8 mouse cellular contexts compared by ENCODE assay signal in genomic region chr11:64435546-64436411, GRCm38 (mm10). TPM values are rescaled to one million over a fixed set of nuclear protein-coding genes. Genes with fewer than 3 reads are reported as not detected.
DNase-seq lines count a peak whose midpoint lies in the region; ATAC-seq and TF ChIP-seq lines count a peak whose summit lies in the region.

No protein-coding gene starts in this region.

- peaks cover 47% of the 10 kb centered on the region for H3K27me3 ChIP-seq in embryonic facial prominence, embryonic 10.5 days (replicated peaks; ENCODE audit: low read depth, poor library complexity, severe bottlenecking)
- H3K27me3 ChIP-seq in heart, embryonic 11.5 days (ENCODE audit: control insufficient read depth, insufficient read depth, low read length): peaks cover 30% of the 10 kb centered on the region
- no peaks in the 10 kb centered on the region; the same call in 1 of the 2 replicates for H3K27me3 ChIP-seq in neural tube, embryonic 14.5 days (ENCODE audit: control insufficient read depth, insufficient read depth, low read length)

- H3K4me2 ChIP-seq in heart, embryonic 11.5 days: peak overlapping the region; percentile 99
- H3K4me2 ChIP-seq in neural tube, embryonic 14.5 days (ENCODE audit: low read depth, low read length): peak overlapping the region; percentile 99

- no peak for TF ChIP-seq POLR2A in lung, adult 2 months (IDR thresholded peaks at IDR 0.05; ENCODE audit: borderline replicate concordance, extremely low read depth, low read depth, low read length)

- under 1% methylated on average over 81 of the region's 81 CpGs for WGBS in embryonic facial prominence, embryonic 10.5 days
- 0% methylated on average over 79 of the region's 81 CpGs for WGBS in heart, embryonic 11.5 days (ENCODE audit: insufficient replicate concordance)
- WGBS in lung, adult 2 months: under 1% methylated on average over 81 of the region's 81 CpGs
- WGBS in neural tube, embryonic 14.5 days: under 1% methylated on average over 81 of the region's 81 CpGs

- peak overlapping the region; percentile 75 for H3K4me3 ChIP-seq in embryonic facial prominence, embryonic 10.5 days
- peak overlapping the region; percentile 69 for H3K4me3 ChIP-seq in heart, embryonic 11.5 days (ENCODE audit: low read depth, low read length)
- H3K4me3 ChIP-seq in lung, adult 2 months (replicated peaks; ENCODE audit: extremely low read depth, low read depth, low read length): peak overlapping the region; percentile 53
- peak overlapping the region; percentile 55 for H3K4me3 ChIP-seq in neural tube, embryonic 14.5 days (ENCODE audit: low read depth, low read length)

- TF ChIP-seq CTCF in lung, adult 2 months (IDR thresholded peaks at IDR 0.05; ENCODE audit: insufficient read depth, low read length): no peak

- DNase-seq in spleen, postnatal 10 days (ENCODE audit: low spot score in 2 of 2): peak; percentile 4 to 12
- no peak for DNase-seq in spleen, postnatal 14 days (ENCODE audit: low spot score in 2 of 2)
- peak; percentile 75 for DNase-seq in embryonic facial prominence, embryonic 10.5 days (ENCODE audit: low spot score)
- peak; percentile 5 for DNase-seq in kidney, adult 9 months
- DNase-seq in lung, adult 2 months: peak; percentile 35

- H3K4me1 ChIP-seq in embryonic facial prominence, embryonic 10.5 days: peaks cover 39% of the 10 kb centered on the region
- peaks cover 4% of the 10 kb centered on the region; the same call in 1 of the 2 replicates for H3K4me1 ChIP-seq in heart, embryonic 11.5 days (ENCODE audit: control insufficient read depth, insufficient read depth, low read length)
- H3K4me1 ChIP-seq in lung, adult 2 months (ENCODE audit: control insufficient read depth, insufficient read depth, low read length): peaks cover 2% of the 10 kb centered on the region; the same call in 1 of the 2 replicates
- H3K4me1 ChIP-seq in neural tube, embryonic 14.5 days (ENCODE audit: control insufficient read depth, insufficient read depth, low read length): 0 out of 2 replicates have a peak, but pooled peaks cover 5% of the 10 kb centered on the region

- H3K9ac ChIP-seq in heart, embryonic 11.5 days (ENCODE audit: low read depth, low read length): peak overlapping the region; percentile 80
- H3K9ac ChIP-seq in neural tube, embryonic 14.5 days (replicated peaks; ENCODE audit: low read depth, low read length): peak overlapping the region; percentile 69

- H3K36me3 ChIP-seq in embryonic facial prominence, embryonic 10.5 days (replicated peaks): no peaks in the 10 kb centered on the region
- no peaks in the 10 kb centered on the region for H3K36me3 ChIP-seq in heart, embryonic 11.5 days (ENCODE audit: control insufficient read depth, insufficient read depth, low read length)
- no peaks in the 10 kb centered on the region for H3K36me3 ChIP-seq in neural tube, embryonic 14.5 days (ENCODE audit: control insufficient read depth, insufficient read depth, low read length)

- no peaks in the 10 kb centered on the region for H3K9me3 ChIP-seq in embryonic facial prominence, embryonic 10.5 days
- H3K9me3 ChIP-seq in heart, embryonic 11.5 days (replicated peaks; ENCODE audit: control insufficient read depth, low read length): no peaks in the 10 kb centered on the region
- H3K9me3 ChIP-seq in neural tube, embryonic 14.5 days (ENCODE audit: control insufficient read depth, low read length): no peaks in the 10 kb centered on the region

- H3K27ac ChIP-seq in embryonic facial prominence, embryonic 10.5 days (replicated peaks): peak overlapping the region; percentile 92
- H3K27ac ChIP-seq in heart, embryonic 11.5 days (ENCODE audit: low read depth, low read length): peak overlapping the region; percentile 35
- peak overlapping the region; percentile 50 for H3K27ac ChIP-seq in neural tube, embryonic 14.5 days (ENCODE audit: low read depth, low read length)

- peak; percentile 56 for ATAC-seq in heart, embryonic 11.5 days (replicated peaks; ENCODE audit: insufficient number of reproducible peaks, low FRiP score, low TSS enrichment)
- peak; percentile 62 for ATAC-seq in neural tube, embryonic 14.5 days (ENCODE audit: low read depth)
- no peak for ATAC-seq in monocyte, adult 5-6 weeks (replicated peaks; ENCODE audit: insufficient number of reproducible peaks, low FRiP score, low TSS enrichment, poor library complexity, severe bottlenecking)

RNA-seq across cellular contexts. Expression of gene Hs3st3a1, which starts 0.6 kb away (rescaled TPM):
- 2.0 and 3.0 TPM in 2 replicates for polyA plus RNA-seq in embryonic facial prominence, embryonic 10.5 days (2016; fragmentation: Nextera tagmentation; extraction: Ambion mirVana)
- 1.6 and 1.9 TPM in 2 replicates for polyA plus RNA-seq in heart, embryonic 11.5 days (2014; fragmentation: Nextera tagmentation; extraction: Ambion mirVana)
- 0.84 and 1.5 TPM in 2 replicates for polyA plus RNA-seq in lung, adult 2 months (2012; rRNA removed)
- polyA plus RNA-seq in neural tube, embryonic 14.5 days (2014; fragmentation: Nextera tagmentation; extraction: Ambion mirVana): 1.5 and 1.8 TPM in 2 replicates
- total RNA-seq in monocyte, adult 5-6 weeks (2017): 0.11 TPM in 1 of 3 replicates, not detected in the others

RNA-seq across cellular contexts. Expression of gene F930015N05Rik, which starts 0.7 kb away (rescaled TPM):
- 1.6 and 2.2 TPM in 2 replicates for polyA plus RNA-seq in embryonic facial prominence, embryonic 10.5 days (2016; fragmentation: Nextera tagmentation; extraction: Ambion mirVana)
- 0.67 and 0.96 TPM in 2 replicates for polyA plus RNA-seq in heart, embryonic 11.5 days (2014; fragmentation: Nextera tagmentation; extraction: Ambion mirVana)
- 0.32 and 0.69 TPM in 2 replicates for polyA plus RNA-seq in lung, adult 2 months (2012; rRNA removed)
- 0.86 and 2.3 TPM in 2 replicates for polyA plus RNA-seq in neural tube, embryonic 14.5 days (2014; fragmentation: Nextera tagmentation; extraction: Ambion mirVana)
- not detected in 3 replicates for total RNA-seq in monocyte, adult 5-6 weeks (2017)

Comparison
In these comparisons a context has a peak if more than half of its experiments do, and no peak if none do; other contexts are left out.
1. DNase-seq: peak in spleen, postnatal 10 days (2 of 2), embryonic facial prominence, embryonic 10.5 days (single experiment), kidney, adult 9 months (single experiment) and lung, adult 2 months (single experiment); none in spleen, postnatal 14 days (0 of 2).
2. H3K27ac ChIP-seq: peak in every context shown above with its lines; median percentile 92 in embryonic facial prominence, embryonic 10.5 days; 50 in neural tube, embryonic 14.5 days; 35 in heart, embryonic 11.5 days.
3. Peak in every context shown above with its lines, with median percentiles within 50 percentile points of each other: H3K4me3 ChIP-seq.